Mouse (Mus musculus): ENCODE data around the gene Il10ra.

- TF ChIP-seq CTCF (IDR thresholded peaks at IDR 0.05; ENCODE audit: borderline replicate concordance, insufficient read depth, low read depth, low read length) (no peak), POLR2A (IDR thresholded peaks at IDR 0.05; ENCODE audit: borderline replicate concordance, insufficient read depth, low read length) (no peak)
Observed at GRCm38 (mm10) chr9:45246060-45246459, 22.9 kb downstream of the Il10ra start.
